Mouse (Mus musculus): Measurements from ENCODE around the gene Phpt1. TPM values are rescaled to one million over a fixed set of nuclear protein-coding genes. Genes with fewer than 3 reads are reported as not detected.

Gene Phpt1
- 42.8 and 48.1 TPM in 2 replicates for polyA plus RNA-seq (2012; rRNA removed; ENCODE audit: low replicate concordance)

DNA sequence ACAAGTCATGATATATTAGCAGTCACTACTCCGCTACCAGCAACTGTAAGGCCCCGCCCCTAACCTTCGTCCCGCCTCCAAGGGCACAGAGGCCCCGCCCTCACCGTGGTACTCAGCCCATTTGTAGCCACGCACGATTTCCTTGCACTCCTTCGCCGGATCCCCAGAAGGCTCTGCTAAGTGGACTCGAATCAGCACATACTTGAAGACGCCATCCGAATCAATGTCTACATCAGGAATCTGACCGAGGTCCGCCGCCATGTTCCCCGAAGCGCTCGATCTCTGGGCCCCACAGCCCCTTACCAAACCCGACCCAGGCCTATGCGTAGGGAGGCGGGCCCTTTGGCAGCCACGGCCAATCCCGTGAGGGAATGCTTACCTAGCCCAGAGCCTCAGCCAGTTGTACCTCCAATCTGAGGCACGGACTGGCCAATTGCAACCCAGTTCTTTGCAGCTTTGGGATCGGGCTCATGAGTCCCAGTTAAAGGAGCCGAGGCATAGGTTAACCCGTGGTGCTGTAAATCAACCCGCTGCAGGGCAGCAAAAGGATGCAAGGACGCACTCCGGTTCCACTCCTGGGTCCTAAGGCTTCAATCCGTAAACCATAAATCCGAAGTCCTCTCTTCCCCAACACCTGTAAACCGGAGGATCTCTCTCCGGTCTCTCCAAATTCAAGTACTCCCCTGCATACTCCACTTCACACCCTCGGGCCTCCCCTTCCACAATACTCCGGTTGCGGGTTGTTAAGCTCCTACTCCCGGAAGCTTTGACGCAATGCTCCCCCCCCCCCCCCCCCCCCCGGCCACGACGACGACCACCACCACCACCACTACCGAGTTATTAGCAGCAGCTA lies at the start of gene Phpt1, which contains the start of gene Mamdc4:
Gene Phpt1, minus strand, starts transcription at position 646 of the 853 bp plus-strand sequence.
Gene Mamdc4, minus strand, starts transcription at position 267 of the 853 bp plus-strand sequence.

DNA sequence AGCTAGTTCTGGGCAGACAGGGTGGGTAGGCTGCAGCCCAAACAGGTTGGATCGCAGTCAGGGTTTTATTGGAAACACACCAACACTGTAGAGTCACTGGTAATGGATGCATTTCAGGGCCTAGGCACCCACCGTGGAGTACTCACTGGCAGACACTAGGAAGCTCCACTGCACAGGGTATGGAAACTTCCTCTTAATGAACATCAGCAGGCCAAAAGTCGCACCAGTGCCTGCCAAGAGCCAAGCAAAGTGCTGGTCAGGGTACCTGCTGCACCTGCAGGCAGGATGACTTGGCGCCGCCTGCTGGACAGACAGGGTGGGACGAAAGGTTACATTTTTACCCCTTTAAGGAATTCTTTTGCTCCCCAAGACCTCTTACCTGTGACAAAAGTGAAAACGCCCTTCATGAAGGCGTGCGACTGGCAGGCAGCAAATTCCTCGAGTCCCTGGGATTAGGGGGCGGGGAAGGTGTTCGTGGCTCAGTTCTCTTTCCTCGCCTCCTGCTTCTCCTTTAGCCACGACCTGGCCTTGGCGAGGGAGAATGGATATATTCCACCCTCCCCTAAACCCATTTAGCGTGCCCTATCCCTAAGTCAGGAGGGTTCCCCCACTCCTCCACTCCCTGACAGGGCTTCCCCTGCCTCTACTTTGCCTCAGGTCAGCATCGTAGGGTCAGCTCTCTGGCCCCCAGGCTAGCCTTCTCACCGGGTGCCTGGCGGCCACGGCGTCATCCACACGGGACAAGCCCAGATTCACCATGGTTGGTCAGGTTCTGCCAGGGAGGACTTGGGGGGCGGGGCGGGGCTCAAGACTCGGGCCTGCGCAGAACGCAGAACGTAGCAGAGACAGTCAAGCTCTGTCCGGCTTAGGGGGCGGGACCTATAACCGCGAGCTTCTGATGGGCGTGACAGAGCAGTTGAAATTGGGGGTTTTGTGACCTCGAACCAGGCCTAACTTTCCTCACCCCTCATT lies 46.5 kb upstream of the Phpt1 start, which contains the start of gene Tmem141:
Gene Tmem141, minus strand, starts transcription at position 777 of the 972 bp plus-strand sequence.

DNA sequence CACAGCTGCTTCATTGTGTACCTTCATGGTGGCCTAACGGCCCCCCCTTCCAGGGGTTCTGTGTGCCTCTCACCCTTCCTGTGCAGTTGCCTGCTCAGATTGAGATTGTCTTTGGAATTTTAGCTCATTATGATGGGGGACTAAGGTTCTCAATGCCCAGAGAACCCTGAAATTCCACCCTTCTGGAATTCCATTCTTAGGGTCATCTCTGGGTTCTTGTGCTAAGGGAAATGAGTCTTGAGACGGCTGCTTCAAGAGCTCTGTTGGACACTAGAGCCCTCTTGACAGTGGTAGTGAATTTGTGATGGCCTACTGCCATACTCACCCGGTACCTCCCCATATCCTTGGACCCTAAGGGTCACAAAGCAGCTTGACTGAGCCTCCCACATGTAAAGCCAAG lies 42.6 kb upstream of the Phpt1 start, which contains the start of gene Ccdc183:
Gene Ccdc183, minus strand, starts transcription at position 101 of the 400 bp plus-strand sequence.

DNA sequence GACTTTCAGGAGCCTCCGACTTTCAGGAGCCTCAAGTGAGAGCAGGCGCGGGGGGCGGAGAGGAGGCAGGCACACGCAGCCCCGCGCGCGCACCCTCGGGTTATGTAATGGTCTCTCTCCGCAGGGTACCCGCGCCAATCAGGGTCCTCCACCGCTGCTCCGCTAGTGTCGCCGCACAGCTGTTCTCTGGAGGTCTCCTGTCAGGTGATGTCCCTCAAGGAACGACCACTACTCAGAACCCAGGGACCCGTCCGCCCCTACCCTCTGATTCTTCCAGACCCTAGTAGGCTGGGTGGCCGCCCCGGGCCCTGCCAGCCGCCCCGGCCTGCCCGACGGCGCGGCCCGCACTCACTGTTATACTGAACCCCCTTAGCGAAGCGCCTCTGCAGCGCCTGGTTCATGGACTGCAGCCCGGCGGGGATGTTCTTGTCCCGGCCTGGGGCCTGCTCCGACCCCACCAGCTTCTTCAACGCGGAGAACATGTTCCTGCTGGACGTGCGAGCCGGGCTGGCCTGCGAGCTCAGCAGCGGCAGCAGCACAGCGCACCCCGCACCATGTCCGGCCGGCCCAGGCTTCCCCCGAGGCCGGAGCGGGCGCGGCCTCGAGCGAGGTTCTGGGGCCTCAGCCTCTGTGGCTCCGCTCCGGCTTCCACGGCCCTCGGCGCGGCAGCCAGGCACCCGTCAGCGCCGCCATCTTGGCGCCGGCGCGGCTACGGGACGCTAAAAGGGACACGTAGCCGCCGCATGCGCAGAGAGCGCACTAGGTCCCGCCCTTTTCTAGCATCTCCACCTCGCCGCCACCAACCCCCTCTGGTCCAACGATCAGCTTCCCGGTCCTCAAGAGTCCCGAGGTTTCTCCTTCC lies 33.0 kb upstream of the Phpt1 start, which contains the start of gene Rabl6:
Gene Rabl6, minus strand, starts transcription at position 761 of the 862 bp plus-strand sequence.

DNA sequence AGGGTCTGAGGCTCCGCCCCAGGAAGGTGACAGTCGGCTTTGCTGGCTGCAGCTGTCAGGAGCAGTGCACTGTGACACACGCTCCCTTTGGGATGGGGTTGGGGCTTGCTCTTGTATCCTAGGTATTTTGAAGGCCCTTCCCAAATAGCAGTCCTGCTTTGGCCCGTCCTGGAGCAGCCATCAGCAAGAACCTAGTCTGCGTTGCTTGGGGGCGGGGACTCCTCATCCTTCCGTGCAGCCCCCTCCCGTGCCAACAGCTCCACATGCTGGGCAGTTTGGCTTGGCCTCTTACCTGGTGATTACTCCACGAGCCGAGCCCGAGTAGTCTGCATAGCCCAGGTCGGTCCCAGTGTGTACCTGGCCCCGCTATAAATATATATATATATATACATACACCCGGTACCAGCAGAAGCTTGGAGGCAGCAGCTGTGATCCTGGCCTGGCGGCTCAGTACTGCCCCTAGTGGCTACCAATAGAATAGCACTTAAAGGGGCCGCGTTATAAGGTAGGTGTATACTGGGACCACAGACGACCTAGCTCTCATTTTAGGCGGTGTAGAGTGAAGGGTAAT lies 6.4 kb upstream of the Phpt1 start, which contains the start of gene Ajm1:
Gene Ajm1, minus strand, starts transcription at position 464 of the 571 bp plus-strand sequence.

DNA sequence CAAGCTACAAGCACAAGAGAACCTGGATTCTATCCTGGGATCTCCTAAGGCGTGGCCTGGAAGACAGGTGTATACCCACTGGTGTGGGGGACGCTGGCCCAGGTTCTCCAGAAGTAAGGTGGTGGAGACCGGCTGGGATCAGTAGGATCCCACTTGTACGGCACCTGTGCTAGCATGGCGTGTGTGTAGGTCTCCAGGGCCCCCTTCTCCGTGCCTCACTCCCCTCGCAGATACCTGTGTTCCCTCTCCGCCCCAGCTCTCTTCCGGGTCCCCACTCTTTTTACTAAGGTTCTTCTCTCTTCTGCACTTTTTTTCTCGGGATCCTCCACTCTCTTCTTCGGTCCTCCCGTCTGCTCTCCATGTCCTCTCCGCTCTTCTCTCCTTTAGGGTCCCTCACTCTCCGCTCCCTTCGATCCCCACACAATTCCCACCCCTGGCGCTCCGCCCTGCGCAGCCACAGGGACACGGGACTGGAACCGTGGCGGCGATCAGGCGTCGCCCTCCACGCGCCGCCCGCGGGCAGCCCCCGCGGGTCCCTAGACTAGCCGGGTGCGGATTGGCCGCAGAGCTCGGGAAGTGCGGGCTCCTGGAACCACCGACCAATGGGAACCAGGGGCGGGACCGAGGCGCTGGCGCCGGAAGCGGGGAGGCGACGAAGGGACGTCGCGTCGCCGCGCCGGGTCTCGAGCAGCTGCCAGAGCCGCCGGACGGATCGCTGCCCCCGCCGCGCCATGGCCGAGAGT lies 17.6 kb downstream of the Phpt1 start, which contains the start of gene Edf1:
Gene Edf1, plus strand, starts transcription at position 627 of the 743 bp plus-strand sequence.

DNA sequence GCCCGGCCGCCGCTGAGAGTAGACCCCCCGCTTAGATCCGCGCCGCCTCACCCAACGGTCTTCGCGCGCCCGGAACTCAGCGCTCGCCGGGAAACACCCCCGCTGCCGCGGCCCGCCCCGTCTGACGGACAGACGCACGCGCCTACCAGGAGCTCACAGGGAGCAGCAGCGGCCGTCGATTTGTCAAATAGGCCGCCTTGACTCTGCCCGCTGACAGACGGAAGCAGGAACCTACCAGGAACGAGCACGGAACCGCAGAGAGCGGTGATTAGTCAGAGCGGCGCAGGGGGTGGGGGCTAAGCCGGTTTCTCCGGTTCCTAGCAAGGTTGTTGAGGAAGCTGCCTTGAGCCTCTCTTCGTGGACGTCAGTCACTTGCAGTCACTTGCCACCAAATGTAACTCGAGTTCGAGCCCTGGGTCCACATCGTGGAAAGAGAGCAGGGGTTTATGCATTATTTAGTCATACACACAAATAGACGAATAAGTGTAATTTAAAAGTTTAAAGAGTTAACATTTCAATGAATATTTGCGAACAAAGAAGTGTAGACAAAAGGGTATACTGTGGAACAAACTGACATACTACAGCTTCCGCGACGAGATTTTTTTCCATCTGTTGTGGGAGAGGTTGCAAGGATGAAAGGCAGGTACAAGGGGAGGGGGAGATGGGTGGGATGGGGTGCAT lies 28.1 kb downstream of the Phpt1 start, which contains the start of gene Traf2:
Gene Traf2, minus strand, starts transcription at position 130 of the 681 bp plus-strand sequence.

Other genes with a start within 250 kb of the Phpt1 start
- gene Man1b1, start 242.9 kb downstream of the Phpt1 start, polyA plus RNA-seq (2012; rRNA removed; ENCODE audit: low replicate concordance): 11.8 and 12.5 TPM in 2 replicates
- 43.0 and 55.8 TPM in 2 replicates for gene Dpp7, start 218.9 kb downstream of the Phpt1 start, polyA plus RNA-seq (2012; rRNA removed; ENCODE audit: low replicate concordance)
- 43.6 and 71.9 TPM in 2 replicates for gene Uap1l1, start 209.5 kb downstream of the Phpt1 start, polyA plus RNA-seq (2012; rRNA removed; ENCODE audit: low replicate concordance)
- 0.86 and 3.4 TPM in 2 replicates for gene Sapcd2, start 202.9 kb downstream of the Phpt1 start, polyA plus RNA-seq (2012; rRNA removed; ENCODE audit: low replicate concordance)
- gene Entpd2, start 179.3 kb downstream of the Phpt1 start, polyA plus RNA-seq (2012; rRNA removed; ENCODE audit: low replicate concordance): 48.9 and 63.5 TPM in 2 replicates
- gene Npdc1, start 175.9 kb downstream of the Phpt1 start, polyA plus RNA-seq (2012; rRNA removed; ENCODE audit: low replicate concordance): 151 and 254 TPM in 2 replicates
- gene Fut7, start 152.0 kb downstream of the Phpt1 start, polyA plus RNA-seq (2012; rRNA removed; ENCODE audit: low replicate concordance): 7.8 and 13.8 TPM in 2 replicates
- gene Abca2, start 146.5 kb downstream of the Phpt1 start, polyA plus RNA-seq (2012; rRNA removed; ENCODE audit: low replicate concordance): 52.8 and 92.1 TPM in 2 replicates
- 8.4 and 21.2 TPM in 2 replicates for gene Clic3, start 118.4 kb downstream of the Phpt1 start, polyA plus RNA-seq (2012; rRNA removed; ENCODE audit: low replicate concordance)
- 92.7 and 147 TPM in 2 replicates for gene Paxx, start 114.1 kb downstream of the Phpt1 start, polyA plus RNA-seq (2012; rRNA removed; ENCODE audit: low replicate concordance)
- gene Ptgds, start 105.2 kb downstream of the Phpt1 start, polyA plus RNA-seq (2012; rRNA removed; ENCODE audit: low replicate concordance): 4.8 and 6.6 TPM in 2 replicates
- not detected in 2 replicates for gene Lcn12, start 81.3 kb downstream of the Phpt1 start, polyA plus RNA-seq (2012; rRNA removed; ENCODE audit: low replicate concordance)
- 19.9 and 31.9 TPM in 2 replicates for gene Fbxw5, start 74.5 kb downstream of the Phpt1 start, polyA plus RNA-seq (2012; rRNA removed; ENCODE audit: low replicate concordance)
- gene C8g, start 73.5 kb downstream of the Phpt1 start, polyA plus RNA-seq (2012; rRNA removed; ENCODE audit: low replicate concordance): 12.2 and 13.2 TPM in 2 replicates
- 20.0 and 23.9 TPM in 2 replicates for gene Traf2, start 28.3 kb downstream of the Phpt1 start, polyA plus RNA-seq (2012; rRNA removed; ENCODE audit: low replicate concordance)
- 65.0 and 134 TPM in 2 replicates for gene Edf1, start 17.4 kb downstream of the Phpt1 start, polyA plus RNA-seq (2012; rRNA removed; ENCODE audit: low replicate concordance)
- gene Mamdc4, start 379 bp downstream of the Phpt1 start, polyA plus RNA-seq (2012; rRNA removed; ENCODE audit: low replicate concordance): 3.4 and 4.2 TPM in 2 replicates
- gene Ajm1, start 6.5 kb upstream of the Phpt1 start, polyA plus RNA-seq (2012; rRNA removed; ENCODE audit: low replicate concordance): 0.79 and 2.0 TPM in 2 replicates
- gene Rabl6, start 33.3 kb upstream of the Phpt1 start, polyA plus RNA-seq (2012; rRNA removed; ENCODE audit: low replicate concordance): 69.2 and 71.3 TPM in 2 replicates
- not detected in 2 replicates for gene Ccdc183, start 42.5 kb upstream of the Phpt1 start, polyA plus RNA-seq (2012; rRNA removed; ENCODE audit: low replicate concordance)
- gene Tmem141, start 46.8 kb upstream of the Phpt1 start, polyA plus RNA-seq (2012; rRNA removed; ENCODE audit: low replicate concordance): 20.4 and 44.3 TPM in 2 replicates
- gene Fcna, start 52.8 kb upstream of the Phpt1 start, polyA plus RNA-seq (2012; rRNA removed; ENCODE audit: low replicate concordance): 17.3 and 33.5 TPM in 2 replicates
- not detected in 2 replicates for gene Lcn8, start 77.9 kb upstream of the Phpt1 start, polyA plus RNA-seq (2012; rRNA removed; ENCODE audit: low replicate concordance)
- not detected in 2 replicates for gene Lcn5, start 82.7 kb upstream of the Phpt1 start, polyA plus RNA-seq (2012; rRNA removed; ENCODE audit: low replicate concordance)
- gene Lcn6, start 101.6 kb upstream of the Phpt1 start, polyA plus RNA-seq (2012; rRNA removed; ENCODE audit: low replicate concordance): not detected in 2 replicates
- gene Lcn10, start 107.5 kb upstream of the Phpt1 start, polyA plus RNA-seq (2012; rRNA removed; ENCODE audit: low replicate concordance): not detected in 2 replicates
- gene Obp2a, start 124.8 kb upstream of the Phpt1 start, polyA plus RNA-seq (2012; rRNA removed; ENCODE audit: low replicate concordance): not detected in 2 replicates
- gene Bmyc, start 131.5 kb upstream of the Phpt1 start, polyA plus RNA-seq (2012; rRNA removed; ENCODE audit: low replicate concordance): 39.9 and 133 TPM in 2 replicates
- gene Obp2b, start 161.8 kb upstream of the Phpt1 start, polyA plus RNA-seq (2012; rRNA removed; ENCODE audit: low replicate concordance): not detected in 2 replicates
- not detected in 2 replicates for gene Lcn3, start 190.3 kb upstream of the Phpt1 start, polyA plus RNA-seq (2012; rRNA removed; ENCODE audit: low replicate concordance)
- not detected in 2 replicates for gene Lcn11, start 201.8 kb upstream of the Phpt1 start, polyA plus RNA-seq (2012; rRNA removed; ENCODE audit: low replicate concordance)
- not detected in 2 replicates for gene Gm13539, start 207.0 kb upstream of the Phpt1 start, polyA plus RNA-seq (2012; rRNA removed; ENCODE audit: low replicate concordance)
- gene Glt6d1, start 240.6 kb upstream of the Phpt1 start, polyA plus RNA-seq (2012; rRNA removed; ENCODE audit: low replicate concordance): not detected in 2 replicates
- not detected in 2 replicates for gene Lcn9, start 247.9 kb upstream of the Phpt1 start, polyA plus RNA-seq (2012; rRNA removed; ENCODE audit: low replicate concordance)

Data from mammary gland, adult 2 months (tissue).